Mouse (Mus musculus): ENCODE measurements around the gene Ttll7. TPM values are rescaled to one million over a fixed set of nuclear protein-coding genes. Genes with fewer than 3 reads are reported as not detected.

The Ttll7 gene
- polyA plus RNA-seq, 1 experiment = 0.37 TPM

DNA sequence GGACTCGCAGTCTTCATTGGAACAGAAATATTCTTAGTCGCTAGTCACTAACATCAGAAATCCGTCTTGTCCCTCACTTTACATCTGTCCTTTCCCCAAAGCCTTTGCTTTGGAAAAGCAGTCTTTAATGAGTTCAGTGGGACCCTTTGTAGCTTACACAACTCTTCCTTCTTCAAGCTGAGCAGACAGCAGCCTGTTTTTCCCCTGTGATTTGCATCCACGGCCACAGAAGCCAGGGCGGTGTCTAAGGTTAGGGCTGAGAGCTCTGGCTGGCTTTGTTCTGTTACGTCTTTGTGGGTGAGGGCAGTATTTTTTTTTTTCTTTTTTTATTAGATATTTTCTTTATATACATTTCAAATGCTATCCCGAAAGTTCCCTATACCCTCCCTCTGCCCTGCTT lies 76.0 kb downstream of the Ttll7 start:
- no peak for DNase-seq (ENCODE audit: low read depth in 1 of 2, low spot score in 2 of 2)
- H3K27me3 ChIP-seq (ENCODE audit: control insufficient read depth, insufficient read depth, low read length) = no peaks in the 10 kb centered on the region
- H3K4me1 ChIP-seq (ENCODE audit: control insufficient read depth, insufficient read depth, insufficient read length) = no peaks in the 10 kb centered on the region
- no peak overlapping the region for H3K4me3 ChIP-seq (ENCODE audit: extremely low read depth, insufficient read depth, insufficient read length)
- no peak overlapping the region for H3K27ac ChIP-seq (ENCODE audit: insufficient read depth, low read length)
- TF ChIP-seq POLR2A (IDR thresholded peaks at IDR 0.05; ENCODE audit: low read depth, low read length) = no peak
- no peak for TF ChIP-seq CTCF (IDR thresholded peaks at IDR 0.05; ENCODE audit: extremely low read depth, insufficient read depth, insufficient read length, insufficient replicate concordance)
- no peaks in the 10 kb centered on the region for H3K36me3 ChIP-seq (ENCODE audit: control insufficient read depth, insufficient read depth, low read length)
- 91% methylated on average over 7 of the region's 7 CpGs for WGBS

GRCm38 (mm10) chr3:146929011-146929410 lies 76.8 kb downstream of the Ttll7 start:
- Histone ChIP-seq H3K36me3 (ENCODE audit: control insufficient read depth, insufficient read depth, low read length) (no peaks in the 10 kb centered on the region), H3K27ac (ENCODE audit: insufficient read depth, low read length) (no peak overlapping the region), H3K27me3 (ENCODE audit: control insufficient read depth, insufficient read depth, low read length) (no peaks in the 10 kb centered on the region), H3K4me1 (ENCODE audit: control insufficient read depth, insufficient read depth, insufficient read length) (no peaks in the 10 kb centered on the region), H3K4me3 (ENCODE audit: extremely low read depth, insufficient read depth, insufficient read length) (no peak overlapping the region)
- no peak for DNase-seq (ENCODE audit: low read depth in 1 of 2, low spot score in 2 of 2)
- 80% methylated on average over 5 of the region's 5 CpGs for WGBS
- TF ChIP-seq CTCF (IDR thresholded peaks at IDR 0.05; ENCODE audit: extremely low read depth, insufficient read depth, insufficient read length, insufficient replicate concordance) = no peak
- TF ChIP-seq POLR2A (IDR thresholded peaks at IDR 0.05; ENCODE audit: low read depth, low read length) = no peak

GRCm38 (mm10) chr3:146931190-146931589 lies 79.0 kb downstream of the Ttll7 start:
- Histone ChIP-seq H3K4me3 (ENCODE audit: extremely low read depth, insufficient read depth, insufficient read length) (no peak overlapping the region), H3K27me3 (ENCODE audit: control insufficient read depth, insufficient read depth, low read length) (no peaks in the 10 kb centered on the region), H3K27ac (ENCODE audit: insufficient read depth, low read length) (no peak overlapping the region), H3K36me3 (ENCODE audit: control insufficient read depth, insufficient read depth, low read length) (no peaks in the 10 kb centered on the region), H3K4me1 (ENCODE audit: control insufficient read depth, insufficient read depth, insufficient read length) (no peaks in the 10 kb centered on the region)
- WGBS = 94% methylated on average over 9 of the region's 9 CpGs
- TF ChIP-seq POLR2A (IDR thresholded peaks at IDR 0.05; ENCODE audit: low read depth, low read length) (no peak), CTCF (IDR thresholded peaks at IDR 0.05; ENCODE audit: extremely low read depth, insufficient read depth, insufficient read length, insufficient replicate concordance) (no peak)
- DNase-seq (ENCODE audit: low read depth in 1 of 2, low spot score in 2 of 2) = no peak

DNA sequence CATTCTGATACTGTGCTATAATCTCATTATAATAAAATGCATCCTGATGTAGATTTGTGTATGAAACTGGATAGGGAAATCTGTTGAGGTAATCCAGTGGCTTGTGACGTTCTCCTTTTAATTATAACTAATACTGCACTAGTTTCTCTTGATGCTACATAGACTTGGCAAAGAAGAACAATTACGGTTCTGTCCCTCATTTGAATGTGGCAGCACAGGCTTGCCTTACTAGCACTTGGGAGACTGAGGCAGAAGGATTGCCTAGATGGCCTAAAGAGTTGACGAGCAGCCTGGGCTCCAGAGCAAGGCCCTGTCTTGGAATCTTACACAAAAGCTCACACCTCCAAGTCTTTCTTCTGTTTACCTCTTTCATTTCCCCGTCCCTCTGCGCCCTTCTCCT lies 80.3 kb downstream of the Ttll7 start:
- no peak for DNase-seq (ENCODE audit: low read depth in 1 of 2, low spot score in 2 of 2)
- no peaks in the 10 kb centered on the region for H3K27me3 ChIP-seq (ENCODE audit: control insufficient read depth, insufficient read depth, low read length)
- no peaks in the 10 kb centered on the region for H3K36me3 ChIP-seq (ENCODE audit: control insufficient read depth, insufficient read depth, low read length)
- no peaks in the 10 kb centered on the region for H3K4me1 ChIP-seq (ENCODE audit: control insufficient read depth, insufficient read depth, insufficient read length)
- H3K4me3 ChIP-seq (ENCODE audit: extremely low read depth, insufficient read depth, insufficient read length) = no peak overlapping the region
- no peak overlapping the region for H3K27ac ChIP-seq (ENCODE audit: insufficient read depth, low read length)
- 92% methylated on average over 5 of the region's 5 CpGs for WGBS
- TF ChIP-seq CTCF (IDR thresholded peaks at IDR 0.05; ENCODE audit: extremely low read depth, insufficient read depth, insufficient read length, insufficient replicate concordance) (no peak), POLR2A (IDR thresholded peaks at IDR 0.05; ENCODE audit: low read depth, low read length) (no peak)

GRCm38 (mm10) chr3:146936888-146937287 lies 84.7 kb downstream of the Ttll7 start:
- H3K4me1 ChIP-seq (ENCODE audit: control insufficient read depth, insufficient read depth, insufficient read length) = no peaks in the 10 kb centered on the region
- H3K36me3 ChIP-seq (ENCODE audit: control insufficient read depth, insufficient read depth, low read length) = no peaks in the 10 kb centered on the region
- H3K27ac ChIP-seq (ENCODE audit: insufficient read depth, low read length) = no peak overlapping the region
- WGBS = 70% methylated on average over 4 of the region's 4 CpGs
- TF ChIP-seq POLR2A (IDR thresholded peaks at IDR 0.05; ENCODE audit: low read depth, low read length) (no peak), CTCF (IDR thresholded peaks at IDR 0.05; ENCODE audit: extremely low read depth, insufficient read depth, insufficient read length, insufficient replicate concordance) (no peak)
- H3K27me3 ChIP-seq (ENCODE audit: control insufficient read depth, insufficient read depth, low read length) = no peaks in the 10 kb centered on the region
- no peak overlapping the region for H3K4me3 ChIP-seq (ENCODE audit: extremely low read depth, insufficient read depth, insufficient read length)
- no peak for DNase-seq (ENCODE audit: low read depth in 1 of 2, low spot score in 2 of 2)

- Histone ChIP-seq H3K4me1 (ENCODE audit: control insufficient read depth, insufficient read depth, insufficient read length) (no peaks in the 10 kb centered on the region), H3K27me3 (ENCODE audit: control insufficient read depth, insufficient read depth, low read length) (no peaks in the 10 kb centered on the region), H3K4me3 (ENCODE audit: extremely low read depth, insufficient read depth, insufficient read length) (no peak overlapping the region), H3K36me3 (ENCODE audit: control insufficient read depth, insufficient read depth, low read length) (no peaks in the 10 kb centered on the region), H3K27ac (ENCODE audit: insufficient read depth, low read length) (no peak overlapping the region)
- no peak for DNase-seq (ENCODE audit: low read depth in 1 of 2, low spot score in 2 of 2)
- TF ChIP-seq POLR2A (IDR thresholded peaks at IDR 0.05; ENCODE audit: low read depth, low read length) (no peak), CTCF (IDR thresholded peaks at IDR 0.05; ENCODE audit: extremely low read depth, insufficient read depth, insufficient read length, insufficient replicate concordance) (no peak)
- 38% methylated on average over 21 of the region's 21 CpGs for WGBS
These were observed 87.5 kb downstream of the Ttll7 start for GRCm38 (mm10) chr3:146939391-146940250.

GRCm38 (mm10) chr3:146943101-146943500 lies 90.9 kb downstream of the Ttll7 start:
- no peak overlapping the region for H3K4me3 ChIP-seq (ENCODE audit: extremely low read depth, insufficient read depth, insufficient read length)
- 89% methylated on average over 2 of the region's 2 CpGs for WGBS
- H3K27ac ChIP-seq (ENCODE audit: insufficient read depth, low read length) = no peak overlapping the region
- no peaks in the 10 kb centered on the region for H3K36me3 ChIP-seq (ENCODE audit: control insufficient read depth, insufficient read depth, low read length)
- no peak for DNase-seq (ENCODE audit: low read depth in 1 of 2, low spot score in 2 of 2)
- TF ChIP-seq POLR2A (IDR thresholded peaks at IDR 0.05; ENCODE audit: low read depth, low read length) = no peak
- no peak for TF ChIP-seq CTCF (IDR thresholded peaks at IDR 0.05; ENCODE audit: extremely low read depth, insufficient read depth, insufficient read length, insufficient replicate concordance)
- no peaks in the 10 kb centered on the region for H3K4me1 ChIP-seq (ENCODE audit: control insufficient read depth, insufficient read depth, insufficient read length)
- H3K27me3 ChIP-seq (ENCODE audit: control insufficient read depth, insufficient read depth, low read length) = no peaks in the 10 kb centered on the region
